Mouse (Mus musculus): ENCODE results near the gene Nhsl2.

DNA sequence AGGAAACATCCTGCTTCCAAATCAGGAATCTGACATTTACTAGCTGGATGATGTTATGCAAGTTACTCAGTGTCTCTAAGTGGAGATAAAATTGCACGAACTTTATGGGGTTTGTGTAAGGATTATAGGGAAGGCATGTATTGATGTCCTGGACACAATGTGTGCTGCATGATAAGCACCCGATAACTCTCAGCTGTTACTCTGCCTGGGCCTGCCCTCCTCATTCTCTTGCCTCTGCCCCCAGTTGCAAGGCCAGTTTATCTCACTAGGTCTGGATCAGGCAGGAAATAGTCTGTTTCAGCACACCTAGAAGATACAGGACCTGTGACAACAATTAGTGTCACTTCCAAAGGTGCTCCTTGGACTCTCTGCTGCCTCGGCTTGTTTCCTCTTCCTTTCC is 25.0 kb downstream of the Nhsl2 start:
- TF ChIP-seq CTCF (IDR thresholded peaks at IDR 0.05; ENCODE audit: insufficient read depth, low read length) = no peak
- TF ChIP-seq POLR2A (IDR thresholded peaks at IDR 0.05; ENCODE audit: borderline replicate concordance, extremely low read depth, low read depth, low read length) = no peak
